Mouse (Mus musculus) left cerebral cortex, adult 18-20 months (tissue): ENCODE results near the gene Opn1sw. TPM values are rescaled to one million over a fixed set of nuclear protein-coding genes. Genes with fewer than 3 reads are reported as not detected.
"Not testable (repeated sequence)": the region's sequence is repeated elsewhere in the genome, so short reads cannot be mapped to it uniquely, and the experiment has no call there.

Experiments
- DNase-seq, 2 experiments: peaks; one replicate each; pipeline ENCODE4 v3.0.0; 2021 to 2022; ENCODE audit warnings: low spot score in 2 of 2, mixed read lengths in 1 of 2
- microRNA-seq, 2 experiments: library from miRNA; unstranded; fragments of <30 nt; microRNA quantifications; one replicate each; pipeline ENCODE4 v1.2.0; 2021
- total RNA-seq, 2 experiments: library from RNA; stranded (reverse); gene quantifications; 2 replicates each; pipeline ENCODE4 v1.2.3; 2021

Opn1sw gene
- total RNA-seq, 2 experiments from 2014 or later: 0.14 to 0.30 TPM

DNA sequence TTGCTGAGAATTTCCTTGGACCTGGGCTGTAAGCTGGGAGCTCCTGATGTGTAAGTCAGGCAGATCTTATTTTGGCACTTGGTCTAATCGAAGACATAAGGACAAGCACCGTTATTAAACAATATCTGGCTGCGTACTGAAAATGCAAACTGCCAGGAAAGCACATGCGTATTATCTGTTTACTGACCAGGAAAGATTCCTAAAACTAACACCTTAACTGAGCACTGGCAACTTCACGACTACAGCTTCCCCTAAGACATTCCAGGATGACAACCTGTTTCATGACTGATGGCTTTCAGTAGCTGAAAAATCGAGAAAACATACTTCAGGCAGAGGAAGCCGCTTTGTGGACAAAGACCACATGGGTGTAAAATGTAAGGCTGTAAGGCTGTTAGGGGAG is 41.1 kb downstream of the Opn1sw start:
- no peak for DNase-seq

DNA sequence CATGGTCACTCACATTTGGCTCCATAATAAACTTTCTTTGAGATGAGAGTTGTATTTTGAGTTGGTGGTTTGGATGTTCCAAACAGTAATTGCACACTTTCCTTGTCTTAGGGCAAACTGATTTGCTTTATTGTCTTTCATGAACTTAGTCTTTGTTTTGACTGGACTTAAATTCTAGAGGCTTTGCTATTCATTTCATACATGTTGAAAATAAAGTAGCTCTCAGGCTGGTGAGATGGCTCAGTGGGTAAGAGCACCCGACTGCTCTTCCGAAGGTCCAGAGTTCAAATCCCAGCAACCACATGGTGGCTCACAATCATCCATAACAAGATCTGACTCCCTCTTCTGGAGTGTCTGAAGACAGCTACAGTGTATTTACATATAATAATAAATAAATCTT is 41.8 kb downstream of the Opn1sw start:
- not testable (repeated sequence) for DNase-seq

GRCm38 (mm10) chr6:29329514-29329913 is 58.8 kb downstream of the Opn1sw start:
- DNase-seq: no peak

- no peak for DNase-seq
Observed at GRCm38 (mm10) chr6:29326961-29327360, 61.3 kb downstream of the Opn1sw start.

Small RNAs within 50 kb of the gene (microRNA-seq; reads per million reads assigned to microRNA genes)
- gene Gm26220 (0.75 to 1.5 reads per million in 2 experiments), gene Gm44354 (0 reads per million in 2 experiments)

Other genes with a start within 250 kb of the Opn1sw start
- gene Rbm28, start 223.5 kb downstream of the Opn1sw start, total RNA-seq: 10 to 100 TPM; 40.2 to 44.1 TPM
- gene Prrt4, start 208.9 kb downstream of the Opn1sw start, total RNA-seq: 1 to 10 TPM; 3.0 to 3.5 TPM
- gene Impdh1, start 172.1 kb downstream of the Opn1sw start, total RNA-seq: 10 to 100 TPM; 56.7 to 58.6 TPM
- 1 to 10 TPM; 5.5 to 6.8 TPM for gene Hilpda, start 116.0 kb downstream of the Opn1sw start, total RNA-seq
- under 1 TPM in 1 of 2 experiments, not detected in 1; 0.81 TPM for gene Fam71f2, start 108.9 kb downstream of the Opn1sw start, total RNA-seq
- gene Fam71f1, start 69.3 kb downstream of the Opn1sw start, total RNA-seq: not detected
- 10 to 100 TPM; 59.4 to 62.6 TPM for gene Calu, start 40.4 kb downstream of the Opn1sw start, total RNA-seq
- 100 to 1,000 TPM; 105 to 113 TPM for gene Ccdc136, start 7.8 kb upstream of the Opn1sw start, total RNA-seq
- gene Flnc, start 44.8 kb upstream of the Opn1sw start, total RNA-seq: 1 to 10 TPM; 1.4 to 1.5 TPM
- gene Atp6v1f, start 79.2 kb upstream of the Opn1sw start, total RNA-seq: 100 to 1,000 TPM; 262 TPM
- gene Atp6v1fnb, start 83.0 kb upstream of the Opn1sw start, total RNA-seq: under 1 TPM in 1 of 2 experiments, not detected in 1; 0.54 TPM
- 1 to 10 TPM in 1 of 2 experiments, under 1 TPM in 1; 0.63 to 1.1 TPM for gene Kcp, start 119.5 kb upstream of the Opn1sw start, total RNA-seq
- gene Irf5, start 138.2 kb upstream of the Opn1sw start, total RNA-seq: 1 to 10 TPM; 4.2 to 5.2 TPM
- gene Tnpo3, start 221.4 kb upstream of the Opn1sw start, total RNA-seq: 10 to 100 TPM; 65.1 to 73.0 TPM